Mouse (Mus musculus) gastrocnemius, adult 8-10 months (tissue): ENCODE results near the gene Lrrfip1. TPM values are rescaled to one million over a fixed set of nuclear protein-coding genes. Genes with fewer than 3 reads are reported as not detected.

Experiments used
- DNase-seq, 2 experiments: peaks; one replicate each; pipeline ENCODE4 v3.0.0; 2022; ENCODE audit warnings: low spot score in 2 of 2
- total RNA-seq, 4 experiments: library from RNA; stranded (reverse); gene quantifications; 2 replicates each; pipeline ENCODE4 v1.2.4; 2022

Gene Lrrfip1
- total RNA-seq, 4 experiments from 2014 or later, result 104 to 126 (median 123) TPM

- no peak for DNase-seq
Observed at GRCm38 (mm10) chr1:91023230-91023629, 24.7 kb downstream of the Lrrfip1 start.

DNA sequence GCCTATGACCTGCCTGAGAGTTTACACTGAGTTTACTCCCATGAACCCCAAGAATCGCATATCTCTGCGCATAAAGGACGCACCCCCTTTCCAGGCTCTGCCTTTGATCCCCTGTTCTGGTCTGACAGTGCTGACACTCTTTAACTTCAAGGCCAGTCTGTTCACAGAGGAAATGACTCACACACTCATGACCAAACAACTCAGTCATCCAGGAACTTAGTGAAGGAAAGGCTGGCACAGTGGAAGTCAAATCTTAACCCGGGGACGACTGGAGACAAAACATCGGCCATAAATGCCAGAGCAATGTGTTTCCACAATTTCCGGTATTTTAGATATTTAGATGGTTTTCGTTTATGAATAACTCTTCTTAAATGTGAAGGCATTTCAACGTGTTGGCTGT, 25.4 kb downstream of the Lrrfip1 start:
- no peak for DNase-seq

GRCm38 (mm10) chr1:91024464-91024863, 25.9 kb downstream of the Lrrfip1 start:
- no peak for DNase-seq

GRCm38 (mm10) chr1:91026945-91027344, 28.4 kb downstream of the Lrrfip1 start:
- DNase-seq, result no peak

DNA sequence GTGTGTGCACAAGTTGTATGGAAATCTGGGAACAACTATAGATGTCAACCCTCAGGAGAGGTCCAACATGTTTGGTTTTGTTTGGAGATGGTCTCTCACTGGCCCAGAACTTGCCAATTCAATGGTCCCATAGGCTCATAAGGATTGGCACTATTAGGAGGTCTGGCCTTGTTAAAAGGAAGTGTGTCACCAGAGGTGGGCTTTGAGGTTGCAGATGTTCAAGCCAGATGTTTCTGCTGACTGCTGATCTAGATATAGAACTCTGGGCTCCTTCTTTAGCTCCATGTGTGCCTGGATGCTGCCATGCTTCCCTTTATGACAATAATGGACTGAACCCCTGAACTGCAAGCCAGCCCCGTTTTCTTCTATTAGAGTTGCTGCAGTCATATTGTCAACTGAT, 31.8 kb downstream of the Lrrfip1 start:
- no peak for DNase-seq

DNA sequence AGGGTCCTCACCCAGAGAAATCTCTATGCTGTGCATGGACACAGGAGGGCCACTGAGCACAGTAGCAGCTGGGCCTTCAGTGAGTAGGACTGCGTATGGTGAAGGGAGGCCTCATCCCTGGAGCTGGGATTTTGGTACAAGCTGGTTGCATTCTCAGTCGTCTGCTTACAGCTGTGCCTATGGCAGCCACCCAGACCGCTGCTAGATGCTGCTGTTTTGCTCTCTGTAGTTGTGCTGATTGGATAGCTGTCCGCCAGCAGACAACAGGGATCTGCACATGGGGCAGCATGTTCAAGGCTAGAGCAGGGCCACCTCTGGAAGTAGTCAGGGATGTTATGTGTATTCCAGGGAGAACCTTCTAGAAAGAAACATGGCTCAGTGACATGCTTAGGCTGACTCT, 33.0 kb downstream of the Lrrfip1 start:
- DNase-seq, result no peak

DNA sequence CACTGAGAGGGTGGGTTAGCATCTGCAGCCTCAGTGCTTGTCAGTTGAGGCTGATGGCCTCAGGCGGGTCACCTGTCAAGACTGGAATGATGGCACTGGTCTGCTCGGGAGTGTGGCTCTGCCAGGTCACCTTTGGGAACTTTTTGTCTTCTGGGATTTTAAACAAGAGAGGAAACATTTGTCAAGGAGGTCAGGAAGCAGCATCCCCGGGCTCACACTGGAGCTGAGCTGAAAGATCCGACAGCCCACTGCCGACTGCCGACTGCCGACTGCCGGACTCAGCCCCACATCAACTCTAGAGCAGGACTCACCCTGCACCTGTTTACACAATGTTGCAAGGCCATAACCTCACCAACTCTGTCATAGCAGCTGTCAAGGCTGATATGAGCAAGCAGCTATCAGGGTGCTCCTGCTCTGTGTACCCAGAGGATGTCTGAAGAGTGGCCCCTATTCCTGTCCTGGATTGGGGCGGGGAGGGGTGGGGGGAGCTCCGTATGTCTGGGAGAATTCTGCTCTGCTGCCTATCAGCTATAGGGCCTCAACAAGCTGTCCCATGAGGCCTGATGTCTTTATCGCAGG, 33.9 kb downstream of the Lrrfip1 start:
- no peak for DNase-seq

GRCm38 (mm10) chr1:91034547-91034946, 36.0 kb downstream of the Lrrfip1 start:
- no peak for DNase-seq

DNA sequence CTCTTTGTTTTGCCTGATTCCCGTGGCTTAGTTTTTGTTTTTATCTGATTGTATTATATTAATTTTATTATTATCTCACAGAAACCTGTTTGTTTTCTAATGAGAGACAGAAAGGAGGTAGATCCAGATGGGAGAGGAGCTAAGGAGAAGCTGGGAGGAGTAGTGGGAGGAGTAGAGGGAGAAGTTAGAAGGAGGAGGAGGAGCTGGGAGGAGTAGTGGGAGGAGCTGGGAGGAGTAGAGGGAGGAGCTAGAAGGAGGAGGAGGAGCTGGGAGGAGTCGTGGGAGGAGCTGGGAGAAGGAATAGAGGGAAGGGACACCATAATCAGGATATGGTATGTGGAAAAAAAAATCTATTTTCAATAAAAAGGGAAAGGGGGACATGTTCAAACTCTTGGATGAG, 36.7 kb downstream of the Lrrfip1 start:
- no peak for DNase-seq

- no peak for DNase-seq
Observed at GRCm38 (mm10) chr1:91037213-91037612, 38.7 kb downstream of the Lrrfip1 start.

DNA sequence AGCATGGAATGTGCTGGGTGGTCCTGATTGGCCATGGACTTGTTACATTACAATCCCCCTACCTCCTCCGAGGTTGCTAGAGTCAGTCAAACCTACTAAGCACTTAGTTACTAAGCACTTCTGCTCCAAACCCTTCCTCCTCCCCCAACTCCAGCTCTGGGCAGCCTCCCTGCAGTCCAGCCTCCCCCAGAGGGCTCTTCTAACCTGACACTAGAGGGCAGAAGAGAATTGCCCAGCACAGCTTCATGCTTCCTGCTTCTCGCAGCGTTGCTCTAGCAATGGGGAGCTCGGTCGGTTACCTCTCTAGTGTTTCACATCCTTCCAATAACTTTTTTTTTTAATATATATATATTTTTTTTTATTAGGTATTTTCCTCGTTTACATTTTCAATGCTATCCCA, 39.5 kb downstream of the Lrrfip1 start:
- DNase-seq, result no peak

DNA sequence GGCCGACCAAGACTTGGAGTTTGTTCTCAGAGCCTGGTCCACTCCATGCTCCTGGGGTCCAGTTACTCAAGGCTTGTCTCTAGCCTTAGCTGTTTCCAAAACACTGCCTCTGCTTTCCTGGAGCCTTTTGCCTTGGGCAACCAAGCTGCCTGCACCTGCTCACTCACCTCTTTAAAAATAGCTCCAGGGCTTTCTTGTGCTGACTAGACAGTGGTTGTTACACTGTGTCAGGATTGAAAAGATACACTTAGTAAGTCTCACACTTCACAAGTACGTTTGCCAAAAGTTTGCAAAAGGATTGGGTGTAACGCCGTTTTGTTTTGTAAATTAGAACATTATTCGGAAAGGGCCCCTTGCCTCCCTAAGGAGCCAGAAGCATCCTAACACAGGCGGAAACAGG, 40.0 kb downstream of the Lrrfip1 start:
- DNase-seq, result no peak

DNA sequence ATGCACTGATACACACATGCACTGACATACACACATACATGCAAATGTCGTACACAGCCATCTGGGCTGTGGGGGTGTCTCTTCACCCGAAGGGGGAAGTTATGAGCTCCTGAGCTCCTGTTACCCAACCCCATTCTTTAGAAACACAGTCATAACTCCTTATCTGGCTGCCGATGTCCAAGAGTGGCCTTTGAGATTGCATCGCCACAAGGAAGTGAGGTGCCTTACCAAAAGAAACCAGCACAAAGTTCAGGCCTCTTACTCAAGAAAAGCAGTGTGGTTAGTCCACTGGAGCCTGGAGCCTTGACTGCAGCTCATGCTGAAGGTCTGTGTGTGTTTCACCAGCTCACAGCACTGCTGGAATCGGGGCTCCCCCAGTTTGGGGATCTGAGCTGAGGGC, 43.1 kb downstream of the Lrrfip1 start:
- DNase-seq, result no peak

DNA sequence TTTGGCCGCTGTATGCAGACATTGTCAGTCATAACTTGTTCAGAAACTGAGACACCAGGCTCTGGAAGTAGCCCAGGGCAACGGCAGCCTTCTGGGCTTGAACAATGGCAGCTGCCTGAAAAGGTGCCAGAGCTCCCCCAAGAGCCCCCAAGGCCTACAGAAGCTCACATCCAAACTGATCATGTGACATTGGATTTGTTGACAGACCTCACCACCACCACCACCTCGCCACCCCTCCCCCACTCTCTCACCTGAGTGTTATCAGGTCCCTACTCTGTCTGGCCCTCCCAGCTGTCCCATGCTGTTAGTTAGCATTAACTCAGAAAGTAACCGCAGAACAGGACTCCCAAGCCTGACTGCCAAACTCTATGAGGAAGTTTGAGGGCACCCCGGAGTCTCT, 44.7 kb downstream of the Lrrfip1 start:
- DNase-seq, result no peak

- DNase-seq, result no peak
Observed at GRCm38 (mm10) chr1:91044176-91044575, 45.6 kb downstream of the Lrrfip1 start.

GRCm38 (mm10) chr1:91044648-91045047, 46.1 kb downstream of the Lrrfip1 start:
- DNase-seq, result no peak

DNA sequence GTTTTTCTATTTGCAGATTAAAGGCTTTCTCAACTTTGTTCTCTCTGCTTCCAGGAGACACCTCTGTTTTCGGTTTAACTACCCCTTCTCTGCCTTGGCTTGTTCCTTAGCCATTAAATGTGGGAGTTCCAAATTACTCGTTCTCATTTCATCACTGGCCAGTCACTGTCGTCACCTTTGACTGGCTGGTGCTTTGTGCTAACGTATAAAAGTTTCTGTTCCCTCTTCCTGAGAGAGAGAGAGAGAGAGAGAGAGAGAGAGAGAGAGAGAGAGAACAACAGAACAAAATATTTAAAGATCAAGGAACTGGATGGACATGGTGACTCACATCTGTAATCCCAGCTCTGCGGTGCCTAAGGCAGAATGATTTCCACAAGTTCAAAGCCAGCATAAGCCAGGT, 47.7 kb downstream of the Lrrfip1 start:
- no peak for DNase-seq

- no peak for DNase-seq
Observed at GRCm38 (mm10) chr1:91049296-91049695, 50.8 kb downstream of the Lrrfip1 start.

DNA sequence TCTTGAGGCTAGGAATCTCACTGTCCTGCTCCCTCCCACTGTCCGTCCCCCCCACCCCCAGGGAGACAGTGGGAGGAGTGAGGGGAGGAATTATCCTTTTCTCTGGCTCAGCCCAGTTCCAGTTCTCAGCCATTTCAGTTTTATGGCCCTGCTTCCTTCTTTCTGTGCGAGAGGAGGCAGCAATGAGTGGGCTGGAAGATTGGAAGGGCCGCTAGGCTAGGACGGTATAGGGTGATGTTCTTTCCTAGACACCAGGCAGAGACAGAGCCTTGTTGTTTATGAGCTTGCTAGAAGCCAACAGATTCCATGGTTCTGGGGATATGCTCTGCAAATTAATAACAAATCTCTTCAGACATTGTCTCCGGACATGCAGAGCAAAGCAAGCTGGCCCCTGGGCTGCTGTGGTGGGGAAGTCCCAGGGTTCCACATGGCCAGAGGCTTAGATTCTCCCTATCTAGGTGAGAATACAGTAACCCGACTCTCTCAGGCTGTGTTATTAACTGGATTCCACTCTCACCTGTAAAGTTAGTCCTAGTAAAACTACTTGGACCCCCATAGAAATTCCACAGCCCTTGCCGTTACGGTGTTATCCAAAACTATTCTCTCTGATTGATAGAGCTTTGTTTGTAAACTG, 53.0 kb downstream of the Lrrfip1 start:
- DNase-seq, result no peak

- DNase-seq, result peak; percentile 91 to 93
Observed at GRCm38 (mm10) chr1:91052747-91053181, 54.2 kb downstream of the Lrrfip1 start.

DNA sequence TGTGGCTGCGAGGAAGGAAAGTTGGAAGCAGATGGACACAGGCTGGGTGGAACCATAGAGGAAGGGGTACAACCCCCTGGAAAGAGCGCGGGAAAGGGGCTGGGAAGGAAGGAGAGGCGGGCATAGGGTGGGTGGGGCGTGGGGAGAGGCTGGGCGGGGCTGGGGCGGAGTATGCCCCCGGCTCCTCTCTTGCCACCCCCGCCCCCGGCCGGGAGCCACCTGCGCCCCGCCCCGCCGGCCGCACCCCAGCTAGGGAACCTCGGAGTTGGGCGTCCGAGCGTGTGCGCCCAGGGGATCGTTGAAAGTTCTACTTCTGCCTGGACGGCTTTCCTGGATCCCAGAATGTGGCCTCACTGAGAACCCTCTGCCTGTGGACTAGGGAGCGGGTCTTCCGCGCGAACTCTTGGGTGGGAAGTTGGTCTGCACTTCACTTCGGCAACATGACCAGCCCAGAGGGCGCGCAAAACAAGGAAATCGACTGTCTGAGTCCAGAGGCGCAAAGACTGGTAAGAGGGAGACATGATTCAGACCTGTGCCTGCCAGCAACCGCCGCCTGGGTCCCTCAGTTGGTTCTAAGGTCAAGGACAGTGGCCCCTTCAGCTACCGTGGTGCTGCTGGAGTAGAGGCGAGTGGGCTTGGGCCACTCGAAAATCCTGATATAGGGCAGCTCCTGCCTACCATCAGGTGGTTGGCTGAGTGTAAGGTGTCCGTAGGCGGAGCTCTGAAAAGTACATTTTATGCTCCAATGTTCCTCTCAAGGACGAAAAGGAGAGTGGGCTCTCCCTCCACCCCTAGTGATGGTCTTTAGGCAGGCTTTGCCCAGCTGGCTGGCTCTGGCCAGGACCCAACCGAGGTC, 54.9 kb downstream of the Lrrfip1 start:
- DNase-seq, result peak; percentile 70 to 77

DNA sequence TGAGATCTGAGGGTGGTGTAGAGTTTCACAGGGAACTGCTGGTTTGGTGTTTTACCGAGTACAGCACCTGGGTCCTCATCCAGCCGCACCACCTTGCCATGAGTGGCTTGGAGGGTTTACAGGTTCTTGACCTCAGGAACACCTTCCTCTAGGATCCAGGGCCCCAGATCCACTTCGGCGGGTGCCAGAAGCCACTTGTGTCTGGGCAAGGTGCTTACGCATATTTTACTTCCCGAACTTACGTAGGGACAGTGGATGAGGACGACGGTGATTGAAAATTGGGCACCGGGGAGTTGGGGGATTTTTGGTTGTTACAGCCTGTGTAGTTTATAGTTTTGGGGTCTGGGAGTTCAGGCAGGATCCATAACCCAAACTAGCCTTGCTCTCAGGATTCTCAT, 55.5 kb downstream of the Lrrfip1 start:
- no peak for DNase-seq

DNA sequence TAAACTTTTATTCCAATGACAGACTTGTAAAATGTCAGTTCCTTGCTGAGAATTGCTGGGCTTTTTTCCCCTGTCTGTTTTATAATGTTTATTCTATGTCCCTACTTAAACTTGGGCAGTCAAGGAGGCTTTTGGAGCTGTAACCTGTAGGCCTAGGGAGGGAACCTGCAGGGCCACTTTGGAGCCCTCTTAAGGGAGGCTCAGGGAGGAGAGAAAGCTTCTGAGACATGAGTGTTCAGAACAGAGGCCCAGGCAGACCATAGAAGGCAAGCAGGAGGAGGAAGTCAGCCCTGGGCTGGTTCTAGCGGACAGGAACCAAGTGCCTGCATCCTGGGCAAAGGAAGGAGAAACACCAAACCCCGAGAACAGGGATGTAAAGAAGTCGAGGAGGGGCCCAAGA, 56.3 kb downstream of the Lrrfip1 start:
- no peak for DNase-seq
